Mouse (Mus musculus) heart, adult 8-10 months (tissue): ENCODE data around the gene Mgmt. TPM values are rescaled to one million over a fixed set of nuclear protein-coding genes. Genes with fewer than 3 reads are reported as not detected.

Source experiments
- DNase-seq: peaks from one replicate; pipeline ENCODE4 v3.0.0; 2022; ENCODE audit warnings: low spot score
- total RNA-seq, 4 experiments: library from RNA; stranded (reverse); gene quantifications; 2 replicates each; pipeline ENCODE4 v1.2.4; 2022

Mgmt gene
- total RNA-seq, 4 experiments from 2014 or later = 4.8 to 6.6 (median 5.6) TPM

DNA sequence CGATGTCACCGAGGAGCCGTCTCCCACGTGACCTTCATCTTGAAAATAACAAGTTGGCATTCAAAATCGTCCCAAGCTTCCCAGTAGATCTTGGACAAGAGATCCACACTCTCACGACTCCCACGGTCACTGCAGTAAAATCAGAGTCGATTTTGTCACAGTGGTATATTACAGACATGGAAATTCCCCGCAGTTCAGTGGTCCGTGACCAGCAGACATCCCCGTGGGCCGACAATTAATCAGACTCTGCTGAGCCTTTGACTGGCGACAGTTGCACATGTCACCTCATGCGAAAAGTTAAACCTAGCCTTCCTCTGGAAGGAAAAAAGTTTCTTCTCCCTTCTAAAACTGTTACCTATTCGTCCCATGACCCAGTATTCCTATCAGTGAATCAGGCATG, 106.8 kb downstream of the Mgmt start:
- DNase-seq = no peak

DNA sequence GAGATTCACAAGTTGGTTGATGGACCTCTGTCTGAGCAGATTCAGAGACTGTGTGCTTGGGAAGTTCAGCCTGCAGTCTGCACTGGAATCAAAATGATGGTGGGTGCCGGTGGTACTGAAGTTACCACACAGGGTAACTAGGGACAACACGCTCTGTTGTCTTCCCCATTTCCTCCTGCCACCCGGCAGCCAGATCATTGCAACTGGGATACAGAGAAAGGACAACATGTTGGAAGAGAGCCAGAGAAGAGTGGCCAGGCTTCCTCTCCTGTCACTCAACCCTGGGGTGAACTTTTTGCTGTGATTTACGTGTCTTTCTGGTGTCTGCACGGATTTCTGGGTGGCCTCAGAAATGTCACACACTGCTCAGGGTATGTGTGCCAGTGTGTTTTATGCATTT, 107.4 kb downstream of the Mgmt start:
- peak; percentile 27 for DNase-seq

DNA sequence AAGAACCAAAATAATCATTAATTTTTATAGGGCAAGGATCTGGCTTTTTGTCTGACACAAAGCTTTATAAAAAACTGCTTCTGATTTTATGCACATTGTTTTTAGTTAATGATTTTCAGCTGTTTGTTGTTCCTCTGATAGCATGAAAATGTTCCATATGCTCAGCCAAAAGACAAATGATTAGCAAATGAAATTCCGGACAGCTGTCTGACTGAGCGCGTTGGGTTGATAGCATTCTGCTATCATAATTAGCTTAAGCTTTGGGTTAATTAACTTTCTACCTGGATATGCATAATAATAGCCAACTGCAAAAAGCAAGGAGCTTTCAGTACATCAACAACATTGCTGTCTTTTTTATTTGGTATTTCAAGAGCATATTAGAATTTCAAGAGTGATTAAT, 108.0 kb downstream of the Mgmt start:
- DNase-seq = no peak

DNA sequence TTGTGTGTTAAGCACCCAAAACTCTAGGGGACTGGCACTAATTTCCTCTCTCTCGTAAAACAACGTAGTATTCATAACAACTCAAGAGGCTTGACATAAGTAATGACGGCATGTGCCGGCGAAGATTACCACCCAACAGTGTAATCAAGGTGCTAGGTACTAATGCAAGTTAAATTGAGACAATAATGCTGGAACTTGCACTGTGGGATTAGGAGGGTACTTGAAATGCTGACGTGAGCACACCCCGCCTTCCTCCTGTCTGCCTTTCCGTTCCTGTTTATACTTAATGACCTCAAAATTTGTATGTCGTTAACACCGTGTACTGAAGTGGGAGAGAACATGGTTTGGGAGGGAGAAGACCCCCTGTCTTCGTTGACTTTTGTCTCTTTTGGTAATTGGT, 110.9 kb downstream of the Mgmt start:
- DNase-seq = no peak

DNA sequence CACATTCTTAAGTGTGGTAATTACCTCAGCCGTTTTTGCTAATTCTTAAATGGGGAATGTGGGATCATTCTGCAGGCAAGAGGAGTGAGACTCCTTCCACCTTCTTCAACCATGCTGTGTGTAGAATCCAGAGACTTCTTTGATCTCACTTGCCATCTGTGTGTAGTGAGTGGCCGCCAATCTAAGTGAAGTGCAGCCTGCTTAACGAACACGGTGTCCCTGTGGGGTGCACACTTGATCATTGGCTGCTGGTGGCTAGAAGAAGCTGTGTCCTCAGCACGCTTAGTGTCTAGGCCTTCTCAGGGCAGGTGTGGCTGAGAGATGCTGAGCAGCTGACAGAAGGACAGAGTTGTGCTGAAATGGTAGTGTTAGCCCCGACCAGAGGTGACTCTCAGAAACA, 113.9 kb downstream of the Mgmt start:
- DNase-seq = no peak

DNA sequence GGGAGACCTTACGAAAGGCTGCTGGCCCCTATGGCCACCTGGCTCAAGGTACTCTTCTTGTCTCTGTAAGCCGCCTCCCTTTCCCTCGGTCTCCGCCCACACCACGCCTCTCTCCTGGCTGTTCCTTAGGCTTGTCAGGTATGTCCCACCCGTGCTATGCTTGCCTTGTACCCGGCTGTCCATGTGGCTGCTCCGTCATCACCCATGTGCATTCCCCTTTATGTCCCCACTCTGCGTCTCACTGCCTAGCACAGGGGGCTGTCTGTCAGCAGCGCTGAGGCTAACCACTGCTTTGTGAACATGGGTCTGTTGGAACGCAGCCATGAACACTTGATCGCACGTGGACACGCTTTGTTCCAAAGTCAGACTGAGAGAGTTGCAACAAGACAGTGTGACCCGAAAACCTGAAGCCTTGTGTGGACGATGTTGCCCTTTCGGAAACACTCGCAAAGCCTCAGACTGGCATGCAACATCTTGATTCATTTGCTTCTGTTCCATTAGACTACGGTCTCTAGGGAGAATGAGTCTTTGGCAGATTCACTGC, 115.4 kb downstream of the Mgmt start:
- DNase-seq = no peak

DNA sequence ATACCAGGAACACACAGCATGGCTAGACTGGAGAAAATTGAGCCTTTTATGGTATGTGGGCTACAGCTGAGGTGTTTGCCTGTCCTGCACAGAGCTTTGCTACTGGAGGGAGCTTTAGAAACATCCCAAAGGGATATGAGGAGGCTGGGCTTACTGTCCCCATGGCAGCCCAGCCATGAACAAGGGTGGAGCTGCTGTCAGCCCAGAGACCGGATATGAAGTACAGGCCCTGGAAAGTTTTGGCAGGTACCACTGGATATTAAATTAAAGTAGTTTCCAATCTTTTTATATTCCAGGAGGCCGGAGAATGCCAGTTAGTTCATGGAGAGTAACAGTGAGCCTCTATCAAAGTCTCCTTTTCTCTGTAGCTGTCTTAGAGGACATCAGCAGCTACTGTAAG, 116.0 kb downstream of the Mgmt start:
- DNase-seq = peak; percentile 19

DNA sequence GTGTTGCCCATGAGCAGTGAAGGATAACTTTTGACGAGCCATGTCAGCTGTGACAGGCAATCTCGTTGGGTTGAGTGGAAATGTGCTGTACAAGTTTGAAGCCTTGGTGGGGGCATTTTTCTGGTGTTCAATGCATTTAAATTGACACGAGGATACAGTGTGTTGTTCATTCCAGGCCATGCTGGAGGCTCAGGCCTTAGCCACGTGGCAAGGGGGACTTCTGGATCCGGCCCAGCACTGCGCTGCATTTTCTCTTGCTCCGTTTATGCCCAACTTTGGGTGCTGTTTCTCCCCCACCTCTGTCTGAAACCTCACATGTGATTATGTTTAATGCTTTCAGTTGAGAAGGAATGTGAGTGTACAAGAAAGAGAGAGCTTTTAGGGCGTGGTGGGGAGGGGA, 118.3 kb downstream of the Mgmt start:
- DNase-seq = no peak

DNA sequence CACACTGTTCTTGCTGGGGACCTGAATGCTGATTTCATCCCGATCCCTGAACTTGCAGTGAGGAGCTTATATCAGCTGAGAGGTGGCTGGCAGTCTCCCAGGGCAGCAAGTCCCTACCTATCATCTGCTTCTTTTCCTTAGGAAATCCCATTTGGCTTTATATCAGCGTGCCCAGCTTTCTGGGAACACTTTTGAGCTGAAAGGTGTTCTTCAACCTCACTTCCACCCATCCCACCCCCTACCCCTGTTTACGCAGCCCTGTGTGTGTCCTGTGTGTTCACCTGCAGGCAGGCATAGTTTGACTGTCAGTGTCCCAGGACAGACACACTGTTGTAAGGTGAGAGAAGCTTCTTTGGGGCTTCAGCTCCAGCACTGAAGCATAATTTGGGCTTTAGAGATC, 119.0 kb downstream of the Mgmt start:
- DNase-seq = no peak

DNA sequence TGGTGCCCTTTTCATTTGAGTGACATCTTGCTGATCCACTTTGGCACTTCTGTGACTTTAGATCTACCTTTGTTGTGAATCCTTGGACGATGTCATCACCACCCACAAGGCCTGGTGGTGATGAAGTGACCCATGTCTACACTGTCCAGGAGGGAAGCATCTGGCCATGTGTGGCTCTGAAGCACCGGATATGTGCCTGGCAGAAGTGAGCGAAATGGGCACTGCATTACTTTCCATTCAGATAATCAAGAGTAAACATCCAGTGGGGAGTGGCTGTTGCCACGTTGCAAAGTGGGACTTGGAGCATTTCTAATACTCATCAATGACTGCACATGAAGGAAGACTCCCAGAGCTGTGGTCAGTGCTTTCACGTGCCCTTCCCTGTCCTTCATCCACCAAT, 124.2 kb downstream of the Mgmt start:
- DNase-seq = no peak

DNA sequence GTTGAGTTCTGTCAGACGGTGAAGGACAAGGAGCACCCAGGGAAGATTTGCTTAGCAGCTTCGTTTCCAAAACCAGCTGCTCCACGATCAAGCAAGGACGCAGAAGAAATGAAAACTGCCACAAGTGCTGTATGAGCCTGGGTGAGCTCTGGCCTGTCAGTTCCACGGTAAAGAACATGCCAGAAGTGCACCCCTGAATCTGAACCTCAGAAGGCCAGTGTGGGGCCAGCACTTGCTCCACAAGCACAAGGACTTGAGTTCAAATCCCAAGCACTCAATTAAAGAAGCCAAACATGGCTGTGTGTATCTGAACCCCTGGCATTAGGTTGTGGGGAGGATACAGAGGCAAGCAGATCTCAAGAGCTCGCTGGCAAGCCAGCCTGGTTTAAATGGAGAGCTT, 125.8 kb downstream of the Mgmt start:
- no peak for DNase-seq

DNA sequence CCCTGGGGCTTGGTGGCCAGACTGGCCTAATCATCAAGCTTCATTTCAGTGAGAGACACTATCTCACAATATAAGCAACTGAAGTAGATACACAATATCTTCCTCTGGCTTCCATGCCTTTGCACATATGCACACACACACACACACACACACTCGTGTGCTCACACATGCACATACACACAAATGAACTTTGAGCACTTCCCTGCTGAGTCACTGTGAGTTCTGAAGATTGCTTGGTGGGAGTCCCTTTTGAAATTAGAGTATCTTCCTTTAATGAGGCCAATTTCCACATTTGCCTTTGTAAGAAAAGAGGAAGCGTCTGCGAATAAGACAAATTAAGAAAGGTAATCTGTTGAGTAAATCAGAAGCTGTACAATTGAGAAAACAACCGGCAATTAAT, 136.4 kb downstream of the Mgmt start:
- no peak for DNase-seq

DNA sequence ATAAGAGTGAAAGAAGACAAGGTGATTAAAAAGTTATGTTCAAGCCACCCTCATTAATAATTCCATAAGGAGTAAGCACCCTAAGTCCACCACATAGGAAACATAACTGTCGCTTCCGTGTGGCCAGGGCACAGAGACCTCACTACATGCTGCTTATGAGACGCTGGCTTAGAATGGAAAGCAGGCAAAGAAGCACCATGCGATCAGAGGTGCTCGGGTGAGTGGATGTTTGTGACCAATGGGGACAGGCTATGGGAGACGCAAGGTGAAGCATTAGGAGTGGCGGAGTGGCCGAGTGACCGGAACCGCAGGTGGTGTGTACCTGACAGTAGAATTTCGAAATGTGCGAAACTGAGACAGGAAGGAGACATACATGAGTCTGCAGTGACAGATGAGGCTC, 138.8 kb downstream of the Mgmt start:
- DNase-seq = no peak

DNA sequence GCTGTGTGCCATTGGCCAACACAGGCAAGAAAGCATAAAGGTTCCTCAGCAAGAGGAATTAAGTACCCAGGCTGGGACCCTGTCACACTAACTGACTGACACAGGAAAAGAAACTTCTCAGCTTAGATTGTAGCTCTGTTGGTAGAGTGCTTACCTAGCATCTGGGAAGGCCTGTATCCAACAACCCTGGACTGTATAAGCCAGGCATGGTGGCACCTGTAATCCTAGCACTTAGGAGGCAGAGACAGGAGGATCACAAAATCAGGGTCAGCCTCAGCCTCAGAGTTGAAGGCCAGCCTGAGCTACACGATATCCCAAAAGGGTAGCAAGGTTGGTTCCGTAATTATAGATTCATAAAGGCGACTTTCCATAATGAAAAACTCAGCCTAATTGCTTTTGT, 140.6 kb downstream of the Mgmt start:
- DNase-seq = no peak

DNA sequence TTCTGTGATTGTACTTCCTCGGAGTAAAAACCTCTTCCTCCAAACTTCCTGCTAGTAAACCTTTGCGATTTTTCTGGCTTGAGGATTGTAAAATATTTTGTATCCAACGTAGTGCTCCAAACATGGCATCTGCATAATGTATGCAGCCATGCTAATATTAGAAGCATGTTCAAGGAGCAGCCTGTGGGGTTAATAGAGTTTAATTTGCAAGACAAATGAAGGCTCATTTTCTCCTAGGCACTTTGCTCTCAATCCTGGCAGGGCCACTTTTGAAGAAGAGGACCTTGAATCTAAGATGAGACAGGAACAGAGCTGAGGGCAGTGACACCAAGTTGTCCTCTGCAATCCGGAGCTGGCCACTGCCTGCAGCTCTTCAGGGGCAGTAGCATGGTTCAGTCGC, 141.5 kb downstream of the Mgmt start:
- DNase-seq = no peak

DNA sequence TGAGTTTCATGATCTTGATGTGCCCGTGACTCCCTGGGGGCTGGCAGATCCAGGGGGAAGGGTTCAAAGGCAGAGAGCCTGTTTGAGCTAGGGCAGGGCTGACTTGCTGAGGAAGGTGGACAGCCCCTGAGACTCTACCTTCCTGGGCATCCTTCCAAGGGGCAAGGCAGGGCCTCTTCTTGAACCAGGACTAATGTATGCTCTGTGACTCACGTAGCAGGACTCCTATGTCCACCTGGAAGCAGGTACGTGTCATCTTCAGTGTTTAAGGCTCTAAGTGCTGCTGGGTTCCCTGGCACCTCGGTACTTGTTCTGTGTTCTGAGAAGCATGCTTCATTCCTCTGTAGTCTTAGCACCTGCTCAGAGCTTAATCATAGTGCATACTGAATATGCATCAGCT, 143.1 kb downstream of the Mgmt start:
- DNase-seq = no peak

DNA sequence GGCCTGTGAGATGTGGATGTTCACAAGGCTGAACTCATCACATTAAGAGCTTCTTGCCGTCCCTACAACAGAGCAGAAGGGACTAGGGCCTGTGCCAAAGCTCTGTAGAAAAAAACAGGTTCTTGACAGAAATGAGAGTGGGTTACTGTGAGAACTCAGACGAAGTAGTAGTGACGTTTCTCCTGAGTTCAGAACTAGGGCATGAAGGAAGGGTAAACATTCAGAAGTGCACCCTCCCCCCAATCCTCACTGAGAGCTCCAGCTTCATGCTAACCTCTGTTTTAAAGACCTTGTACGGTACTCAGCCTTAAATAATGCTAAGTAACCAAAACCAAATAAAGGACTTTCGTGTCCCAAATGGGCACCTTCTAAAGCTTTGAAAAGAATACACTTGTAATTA, 143.5 kb downstream of the Mgmt start:
- DNase-seq = no peak

DNA sequence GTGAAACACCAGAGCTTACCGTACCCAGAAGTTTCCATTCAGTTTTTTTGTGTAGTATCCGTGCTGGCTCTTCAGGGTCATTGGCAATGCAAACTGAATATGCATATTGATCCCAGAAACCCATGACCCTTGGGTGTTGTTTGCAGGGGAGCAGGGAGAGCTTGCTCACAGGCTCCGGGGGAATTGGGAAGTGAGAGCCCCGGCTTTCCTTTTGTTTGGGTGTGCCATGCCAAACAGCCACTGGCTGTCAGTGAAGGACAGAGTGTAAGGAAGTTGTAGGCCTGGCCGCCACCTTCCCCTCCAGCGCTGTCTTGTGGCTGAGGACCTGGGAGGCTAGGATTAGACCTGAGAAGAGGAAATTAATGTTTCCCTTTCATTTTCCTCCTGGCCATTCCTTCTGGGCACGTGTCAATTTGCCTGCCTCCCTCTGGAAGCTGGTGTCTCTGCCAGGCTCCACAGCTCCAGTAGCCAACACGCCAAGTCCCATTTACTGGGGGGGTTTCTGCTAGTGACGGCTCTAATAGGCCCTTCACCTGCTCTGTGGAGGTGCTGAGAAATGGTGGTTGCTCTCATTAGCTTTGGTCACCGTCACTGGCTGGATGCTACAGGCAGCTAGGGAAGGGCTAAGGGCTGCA, 144.0 kb downstream of the Mgmt start:
- no peak for DNase-seq

DNA sequence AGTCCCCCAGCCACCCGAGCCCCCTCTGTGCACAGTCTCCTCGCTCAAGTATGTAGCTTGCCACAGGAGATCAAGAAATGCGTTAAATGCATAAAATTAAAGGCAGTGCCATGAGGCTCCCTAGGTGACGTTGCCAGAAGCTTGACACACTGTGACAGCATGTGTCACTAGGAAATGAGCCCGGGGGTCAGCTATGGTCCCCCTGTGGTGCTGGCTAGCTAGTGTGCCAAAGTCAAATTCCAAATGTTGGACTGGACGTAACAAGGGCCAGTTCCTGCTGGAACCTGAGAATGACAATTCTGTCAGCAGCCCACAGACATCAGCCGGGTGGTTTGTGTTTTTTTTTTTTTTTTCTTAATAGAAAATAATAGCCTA, 144.5 kb downstream of the Mgmt start:
- DNase-seq = no peak

DNA sequence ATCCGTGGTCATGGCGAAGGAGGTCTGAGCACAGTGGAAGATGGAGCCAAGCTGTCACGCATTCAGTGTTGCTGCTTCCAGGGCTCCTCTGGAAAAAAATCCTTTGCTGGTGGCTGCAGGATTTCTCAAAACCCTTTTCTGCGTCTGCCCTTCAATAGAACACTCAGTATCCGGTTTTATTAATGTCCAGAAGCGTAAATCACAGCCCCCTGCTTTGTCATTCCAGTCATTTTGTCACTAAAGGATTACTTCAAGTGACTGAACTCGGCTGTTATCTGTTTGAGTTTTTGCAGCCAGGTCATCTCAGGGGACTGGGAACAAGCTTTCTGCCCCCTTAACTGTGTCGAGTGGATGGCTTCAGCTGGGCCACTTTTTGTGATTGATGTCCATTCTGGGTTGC, 146.2 kb downstream of the Mgmt start:
- no peak for DNase-seq

DNA sequence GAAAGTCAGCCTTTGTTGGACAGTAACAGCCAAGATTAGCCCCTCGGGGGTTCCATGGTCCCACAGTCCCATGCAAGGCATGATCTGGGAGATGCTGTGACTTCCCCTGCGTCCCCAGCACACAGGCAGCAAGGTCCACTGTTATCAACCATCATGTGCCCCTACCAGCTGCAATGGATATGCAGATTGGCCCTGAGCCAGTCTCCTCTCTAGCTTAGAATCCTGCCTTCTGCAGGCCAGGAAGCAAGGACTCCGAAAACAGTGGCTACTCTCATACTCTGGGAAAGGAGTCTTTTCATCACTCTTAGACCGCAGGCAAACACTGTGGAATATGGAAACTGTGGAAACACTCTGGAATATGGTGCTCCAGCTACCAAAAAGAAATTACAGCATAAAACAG, 152.5 kb downstream of the Mgmt start:
- DNase-seq = no peak

DNA sequence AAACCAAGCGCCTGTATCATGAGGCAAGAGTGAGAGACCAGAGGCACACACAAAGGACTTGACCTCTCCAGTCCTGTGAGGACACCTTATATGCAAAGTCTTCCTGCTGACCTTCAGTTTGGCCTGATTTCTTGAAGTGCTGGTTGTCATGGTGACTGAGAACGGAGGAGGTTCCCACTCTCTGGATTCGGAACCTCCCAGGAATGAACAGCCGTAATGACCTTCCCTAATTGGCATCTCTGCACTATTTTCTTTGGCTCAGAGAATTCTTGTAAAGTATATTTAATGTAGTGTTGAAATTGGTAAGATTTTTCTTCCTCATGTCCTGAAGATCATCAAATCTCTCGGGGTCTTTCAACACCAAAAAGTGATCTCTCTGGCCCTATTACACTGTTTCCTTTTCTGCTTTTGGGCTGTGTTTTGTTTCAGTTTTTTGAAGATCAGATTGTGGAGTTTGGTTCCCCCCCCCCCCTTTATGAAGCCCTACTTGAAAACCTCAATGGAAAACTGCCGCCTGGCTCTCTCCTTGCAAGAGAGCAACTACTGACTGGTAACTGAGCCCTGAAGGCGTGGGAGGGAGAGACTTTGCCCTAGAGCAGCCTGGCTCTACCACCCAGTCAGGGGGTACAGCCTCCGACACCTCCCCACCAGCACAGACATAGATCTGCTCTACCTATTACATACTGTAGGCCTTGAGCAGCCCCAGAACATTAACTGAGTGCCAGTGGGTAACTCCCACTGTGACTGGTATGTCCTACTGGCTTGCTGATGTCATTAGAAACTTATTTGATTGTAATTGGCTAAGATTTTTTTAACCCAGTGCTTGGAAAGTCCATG, 153.9 kb downstream of the Mgmt start:
- no peak for DNase-seq

DNA sequence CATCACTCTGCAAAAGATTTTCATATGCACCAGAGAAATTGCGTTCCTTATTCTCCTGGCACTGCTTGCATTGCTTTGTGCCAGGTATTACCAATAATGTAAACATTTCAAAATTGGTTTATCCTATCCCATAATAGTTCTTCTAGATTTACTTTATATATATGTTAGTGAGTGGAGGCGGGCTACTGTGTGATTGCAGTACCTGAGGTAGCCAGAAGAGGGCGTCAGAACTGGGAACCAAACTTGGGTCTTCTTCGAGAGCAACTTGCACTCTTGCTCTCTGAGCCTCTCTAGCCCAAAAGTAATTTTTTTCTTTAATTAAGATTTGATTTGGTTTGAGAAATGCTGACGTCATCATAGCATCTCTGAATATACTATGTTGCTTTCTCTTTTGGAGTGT, 159.9 kb downstream of the Mgmt start:
- DNase-seq = no peak
